Mouse (Mus musculus) lung, adult 2 months (tissue): ENCODE measurements around the gene Prkar2b.

ENCODE experiments used
- CTCF ChIP-seq: fragments of 200-500 bp; IDR thresholded peaks from 2 replicates; pipeline ENCODE4 v1.5.1; 2011; ENCODE audit warnings: mild to moderate bottlenecking, low read length, control low read depth; ENCODE audit not compliant: insufficient read depth
- POLR2A ChIP-seq: fragments of 200-500 bp; IDR thresholded peaks from 2 replicates; pipeline ENCODE4 v1.6.1; 2011; ENCODE audit warnings: low read depth, mild to moderate bottlenecking, control low read depth, low read length, borderline replicate concordance; ENCODE audit errors: extremely low read depth

- no peak for TF ChIP-seq CTCF
- no peak for TF ChIP-seq POLR2A
These were observed 37.5 kb upstream of the Prkar2b start for GRCm38 (mm10) chr12:32098596-32098995.
